Mouse (Mus musculus): ENCODE results near the gene Rprd1b. TPM values are rescaled to one million over a fixed set of nuclear protein-coding genes. Genes with fewer than 3 reads are reported as not detected.

The Rprd1b gene
- 48.8 and 50.9 TPM in 2 replicates for polyA plus RNA-seq (2014; fragmentation: Nextera tagmentation; extraction: Ambion mirVana)

DNA sequence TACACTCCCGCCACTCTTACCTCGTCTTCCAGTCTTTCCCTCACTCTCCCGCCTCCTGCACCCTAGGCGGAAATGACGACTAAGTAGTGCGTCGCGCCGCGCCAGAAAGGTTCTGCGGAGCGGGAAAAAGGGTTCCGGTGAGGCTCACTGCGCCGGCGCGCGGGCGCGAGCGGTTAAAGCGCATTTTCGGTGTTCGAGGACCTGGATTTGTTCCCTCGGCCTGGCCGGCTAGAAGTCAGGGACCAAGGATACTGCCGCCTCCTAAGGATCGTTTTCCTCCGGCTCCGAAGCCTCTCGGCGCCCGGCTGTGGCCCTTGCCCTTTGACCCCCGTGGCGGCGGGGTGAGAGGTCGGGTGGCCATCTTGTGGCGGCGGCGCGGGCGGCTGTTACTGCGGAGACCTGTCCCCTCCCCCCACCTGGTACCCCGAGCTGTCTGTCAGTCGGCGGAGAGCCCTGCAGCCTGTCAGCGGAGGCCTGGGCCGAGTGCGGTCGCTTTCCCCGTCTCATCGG, at the start of gene Rprd1b, which contains the start of gene Tti1:
TSS of gene Rprd1b (plus strand) at position 144 of the 510 bp plus-strand sequence.
TSS of gene Tti1 (minus strand) at position 80 of the 510 bp plus-strand sequence.
- peak; percentile 95 for ATAC-seq (ENCODE audit: insufficient read depth)
- Histone ChIP-seq H3K27ac (ENCODE audit: low read depth) (peak within 1 kb of the TSS; percentile 94), H3K9me3 (ENCODE audit: low read depth, low read length) (no peaks in the 10 kb centered on the region), H3K9ac (peak within 1 kb of the TSS; percentile 72), H3K4me3 (ENCODE audit: low read depth, low read length) (peak within 1 kb of the TSS; percentile 67), H3K27me3 (ENCODE audit: insufficient read depth, low read length) (no peaks in the 10 kb centered on the region), H3K4me1 (ENCODE audit: insufficient read depth) (peaks cover 8% of the 10 kb centered on the region), H3K36me3 (ENCODE audit: insufficient read depth) (peaks cover 9% of the 10 kb centered on the region), H3K4me2 (peak within 1 kb of the TSS; percentile 77)
- TF ChIP-seq CTCF (IDR thresholded peaks at IDR 0.05; ENCODE audit: low read depth) = no peak
- DNase-seq = peak; percentile 99
- under 1% methylated on average over 52 of the region's 52 CpGs for WGBS

GRCm38 (mm10) chr2:157979241-157979640, 49.1 kb upstream of the Rprd1b start:
- Histone ChIP-seq H3K36me3 (ENCODE audit: insufficient read depth) (peaks cover 7% of the 10 kb centered on the region; the same call in 1 of the 2 replicates), H3K4me3 (ENCODE audit: low read depth, low read length) (no peak overlapping the region), H3K4me1 (ENCODE audit: insufficient read depth) (no peaks in the 10 kb centered on the region), H3K9me3 (ENCODE audit: low read depth, low read length) (no peaks in the 10 kb centered on the region), H3K4me2 (no peak overlapping the region), H3K27ac (ENCODE audit: low read depth) (no peak overlapping the region), H3K27me3 (ENCODE audit: insufficient read depth, low read length) (no peaks in the 10 kb centered on the region), H3K9ac (no peak overlapping the region)
- no peak for TF ChIP-seq CTCF (IDR thresholded peaks at IDR 0.05; ENCODE audit: low read depth)
- 44% methylated on average over 5 of the region's 5 CpGs for WGBS
- DNase-seq = no peak
- no peak for ATAC-seq (ENCODE audit: insufficient read depth)

DNA sequence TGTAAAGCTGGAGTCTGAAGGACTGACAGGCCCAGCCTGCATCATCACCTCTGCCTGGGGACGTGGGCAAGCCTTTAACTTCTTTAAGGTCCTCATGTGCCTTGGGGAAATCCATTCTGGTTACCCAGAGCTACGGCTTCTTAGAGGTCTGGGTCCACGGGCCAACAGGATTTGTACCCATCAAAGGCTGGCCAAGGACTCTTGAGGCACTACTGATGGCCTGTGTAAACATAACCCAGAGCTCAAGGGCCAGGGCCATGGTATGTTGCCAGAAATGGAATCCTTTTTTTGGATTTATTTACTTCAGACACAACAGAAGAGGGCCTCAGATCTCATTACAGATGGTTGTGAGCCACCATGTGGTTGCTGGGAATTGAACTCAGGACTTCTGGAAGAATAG, 45.6 kb upstream of the Rprd1b start:
- Histone ChIP-seq H3K27me3 (ENCODE audit: insufficient read depth, low read length) (no peaks in the 10 kb centered on the region), H3K4me3 (ENCODE audit: low read depth, low read length) (no peak overlapping the region), H3K9me3 (ENCODE audit: low read depth, low read length) (no peaks in the 10 kb centered on the region), H3K27ac (ENCODE audit: low read depth) (no peak overlapping the region), H3K36me3 (ENCODE audit: insufficient read depth) (peaks cover 13% of the 10 kb centered on the region; the same call in 1 of the 2 replicates), H3K4me1 (ENCODE audit: insufficient read depth) (no peaks in the 10 kb centered on the region), H3K4me2 (no peak overlapping the region), H3K9ac (no peak overlapping the region)
- WGBS = 53% methylated on average over 3 of the region's 3 CpGs
- DNase-seq (no peak), ATAC-seq (ENCODE audit: insufficient read depth) (no peak)
- no peak for TF ChIP-seq CTCF (IDR thresholded peaks at IDR 0.05; ENCODE audit: low read depth)

GRCm38 (mm10) chr2:157983276-157983675, 45.0 kb upstream of the Rprd1b start:
- Histone ChIP-seq H3K4me2 (no peak overlapping the region), H3K27ac (ENCODE audit: low read depth) (no peak overlapping the region), H3K9me3 (ENCODE audit: low read depth, low read length) (no peaks in the 10 kb centered on the region), H3K4me1 (ENCODE audit: insufficient read depth) (no peaks in the 10 kb centered on the region), H3K36me3 (ENCODE audit: insufficient read depth) (peaks cover 13% of the 10 kb centered on the region; the same call in 1 of the 2 replicates), H3K9ac (no peak overlapping the region), H3K27me3 (ENCODE audit: insufficient read depth, low read length) (no peaks in the 10 kb centered on the region), H3K4me3 (ENCODE audit: low read depth, low read length) (no peak overlapping the region)
- no peak for DNase-seq
- no peak for TF ChIP-seq CTCF (IDR thresholded peaks at IDR 0.05; ENCODE audit: low read depth)
- WGBS = 77% methylated on average over 4 of the region's 4 CpGs
- ATAC-seq (ENCODE audit: insufficient read depth) = no peak

DNA sequence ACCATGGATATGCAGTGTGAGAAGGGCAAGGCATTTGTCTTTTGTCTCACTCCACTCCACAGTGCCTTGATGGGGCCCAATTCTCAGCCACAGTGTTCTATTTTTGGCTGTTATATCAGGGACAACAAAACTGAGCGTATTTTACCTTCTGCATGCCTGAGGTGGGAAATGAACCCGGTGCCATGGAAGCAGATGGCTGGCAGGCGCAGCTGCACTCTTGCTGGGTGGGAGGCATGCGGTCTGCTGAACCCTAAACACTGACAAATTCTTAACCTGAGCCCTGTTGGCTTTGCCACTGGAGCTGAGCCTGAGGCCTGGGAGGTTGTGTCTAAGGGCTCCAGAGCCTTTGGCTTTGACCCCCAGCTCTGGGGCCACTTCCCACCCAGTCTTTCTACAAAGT, 42.7 kb upstream of the Rprd1b start:
- Histone ChIP-seq H3K4me3 (ENCODE audit: low read depth, low read length) (no peak overlapping the region), H3K9ac (no peak overlapping the region), H3K9me3 (ENCODE audit: low read depth, low read length) (no peaks in the 10 kb centered on the region), H3K4me1 (ENCODE audit: insufficient read depth) (no peaks in the 10 kb centered on the region), H3K27me3 (ENCODE audit: insufficient read depth, low read length) (no peaks in the 10 kb centered on the region), H3K4me2 (no peak overlapping the region), H3K36me3 (ENCODE audit: insufficient read depth) (peaks cover 18% of the 10 kb centered on the region), H3K27ac (ENCODE audit: low read depth) (no peak overlapping the region)
- ATAC-seq (ENCODE audit: insufficient read depth) (no peak), DNase-seq (no peak)
- no peak for TF ChIP-seq CTCF (IDR thresholded peaks at IDR 0.05; ENCODE audit: low read depth)
- WGBS = 79% methylated on average over 4 of the region's 4 CpGs

GRCm38 (mm10) chr2:157986235-157986634, 42.1 kb upstream of the Rprd1b start:
- H3K36me3 ChIP-seq (ENCODE audit: insufficient read depth) = peaks cover 22% of the 10 kb centered on the region
- H3K4me1 ChIP-seq (ENCODE audit: insufficient read depth) = no peaks in the 10 kb centered on the region
- TF ChIP-seq CTCF (IDR thresholded peaks at IDR 0.05; ENCODE audit: low read depth) = no peak
- ATAC-seq (ENCODE audit: insufficient read depth) = no peak
- H3K4me3 ChIP-seq (ENCODE audit: low read depth, low read length) = no peak overlapping the region
- no peak for DNase-seq
- H3K27ac ChIP-seq (ENCODE audit: low read depth) = no peak overlapping the region
- H3K4me2 ChIP-seq = no peak overlapping the region
- WGBS = 82% methylated on average over 6 of the region's 6 CpGs
- H3K9me3 ChIP-seq (ENCODE audit: low read depth, low read length) = no peaks in the 10 kb centered on the region
- H3K9ac ChIP-seq = no peak overlapping the region
- no peaks in the 10 kb centered on the region for H3K27me3 ChIP-seq (ENCODE audit: insufficient read depth, low read length)

DNA sequence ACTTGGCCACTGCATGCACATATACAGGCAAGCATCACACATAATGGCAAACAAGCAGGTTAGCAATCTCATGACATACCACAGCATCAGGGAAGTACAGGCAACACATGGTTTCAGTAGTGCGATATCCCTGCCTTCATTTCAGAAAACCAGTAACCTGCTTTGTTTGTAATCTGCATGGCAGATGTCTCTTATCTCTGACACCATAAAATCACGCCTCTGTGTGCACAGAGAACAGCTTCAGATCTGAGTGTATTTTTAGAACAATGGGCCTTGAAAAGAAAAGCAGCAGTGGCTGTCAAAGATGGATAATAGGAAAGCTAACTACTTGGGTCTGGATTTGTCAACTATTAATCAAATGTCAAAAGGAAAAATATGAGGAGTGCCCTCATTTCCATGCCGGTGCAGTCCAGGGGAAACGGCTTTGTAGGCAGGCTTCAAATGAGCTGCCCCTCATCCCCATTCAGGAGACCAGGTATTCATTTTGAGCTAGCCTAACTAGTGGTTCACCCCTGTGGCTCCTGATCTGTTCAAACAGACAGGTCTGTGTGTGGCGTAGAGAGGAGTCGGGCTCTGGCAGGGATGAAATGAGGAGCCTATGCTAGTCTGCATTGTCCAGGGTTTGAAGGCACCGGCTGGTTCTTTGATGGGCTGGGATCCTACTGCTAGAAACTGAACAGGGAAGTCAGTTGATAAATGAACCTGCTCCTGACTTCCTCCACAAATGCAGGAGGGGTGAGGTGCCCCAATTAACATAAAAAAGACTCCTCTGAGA, 39.7 kb upstream of the Rprd1b start:
- 59% methylated on average over 7 of the region's 7 CpGs for whole genome bisulfite sequencing
- DNase-seq (no peak), ATAC-seq (ENCODE audit: insufficient read depth) (no peak)
- no peaks in the 10 kb centered on the region for H3K4me1 ChIP-seq (ENCODE audit: insufficient read depth)
- no peaks in the 10 kb centered on the region for H3K27me3 ChIP-seq (ENCODE audit: insufficient read depth, low read length)
- H3K4me2 ChIP-seq = no peak overlapping the region
- peaks cover 38% of the 10 kb centered on the region for H3K36me3 ChIP-seq (ENCODE audit: insufficient read depth)
- no peak overlapping the region for H3K4me3 ChIP-seq (ENCODE audit: low read depth, low read length)
- H3K9me3 ChIP-seq (ENCODE audit: low read depth, low read length) = no peaks in the 10 kb centered on the region
- no peak for TF ChIP-seq CTCF (IDR thresholded peaks at IDR 0.05; ENCODE audit: low read depth)
- no peak overlapping the region for H3K9ac ChIP-seq
- H3K27ac ChIP-seq (ENCODE audit: low read depth) = no peak overlapping the region
